Mouse (Mus musculus) monocyte, adult 2 months (primary cell): ENCODE data around the gene Arhgap4.

Source experiments
- DNase-seq, 2 experiments: peaks; one replicate each; pipeline ENCODE4 v3.0.0; 2022; ENCODE audit warnings: low spot score in 2 of 2, low read depth in 1 of 2

The Arhgap4 gene

DNA sequence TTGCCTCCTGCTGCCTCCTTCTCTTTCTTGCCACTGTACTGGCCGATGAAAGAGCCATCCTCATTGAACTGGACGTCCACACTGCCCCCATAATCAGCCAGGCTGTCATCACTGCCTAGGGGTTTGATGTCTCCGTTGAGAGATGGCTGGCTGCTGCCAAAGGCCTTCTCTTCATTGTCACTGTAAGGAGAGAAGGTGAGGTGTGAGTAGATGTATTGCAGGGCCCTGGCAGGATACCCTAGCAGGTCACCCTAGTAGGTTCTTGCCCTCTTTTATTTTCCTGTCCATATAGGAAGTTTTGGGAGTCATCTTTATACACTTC is 66.6 kb downstream of the Arhgap4 start:
- no peak for DNase-seq

DNA sequence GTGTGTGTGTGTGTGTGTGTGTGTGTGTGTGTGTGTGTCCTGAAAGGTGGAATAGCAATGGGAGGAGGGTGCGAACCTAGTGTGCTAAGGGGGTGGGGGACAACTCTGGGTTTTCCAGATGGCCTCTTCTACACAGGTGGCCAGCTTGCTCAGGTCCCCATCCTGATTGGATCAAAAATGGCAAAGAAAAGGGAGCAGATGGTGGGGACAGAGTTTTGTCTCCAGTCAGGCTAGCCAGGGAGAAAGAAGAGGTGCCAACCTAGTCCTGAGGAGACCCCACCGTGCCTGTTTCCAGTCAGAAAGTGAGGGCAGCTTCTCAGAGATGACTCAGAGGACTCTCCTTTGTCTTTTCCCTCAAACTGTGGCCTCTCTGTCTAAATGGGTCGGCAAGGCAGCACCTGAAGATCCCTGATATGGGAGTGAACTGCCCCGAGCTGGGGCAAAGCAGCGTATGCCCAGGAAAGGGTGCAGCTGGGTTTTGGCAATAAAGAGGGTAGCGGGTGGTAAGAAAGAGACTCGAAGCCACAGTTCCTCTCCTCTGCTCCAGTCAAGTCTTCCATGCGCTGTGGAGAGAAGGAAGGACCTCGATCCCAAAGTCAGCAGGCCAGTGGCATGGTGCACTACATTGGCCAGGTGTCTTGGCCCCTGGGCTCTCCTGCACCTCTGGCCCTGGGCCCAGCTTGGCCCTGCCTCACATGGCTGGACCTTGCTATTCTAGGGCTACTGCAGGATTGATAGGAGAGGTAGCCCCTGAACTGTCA is 67.2 kb downstream of the Arhgap4 start:
- no peak for DNase-seq
